Mouse (Mus musculus) megakaryocyte, embryonic 14.5 days (primary cell): ENCODE results near the gene Isyna1.

Experiments used
- FLI1 ChIP-seq: IDR thresholded peaks from 2 replicates; pipeline ENCODE4 v1.6.1; 2012; ENCODE audit warnings: low read length, inconsistent platforms, mixed read lengths
- GATA1 ChIP-seq: IDR thresholded peaks from 3 replicates; pipeline ENCODE4 v1.6.1; 2012; ENCODE audit warnings: mixed read lengths, low read length, inconsistent platforms, borderline replicate concordance

DNA sequence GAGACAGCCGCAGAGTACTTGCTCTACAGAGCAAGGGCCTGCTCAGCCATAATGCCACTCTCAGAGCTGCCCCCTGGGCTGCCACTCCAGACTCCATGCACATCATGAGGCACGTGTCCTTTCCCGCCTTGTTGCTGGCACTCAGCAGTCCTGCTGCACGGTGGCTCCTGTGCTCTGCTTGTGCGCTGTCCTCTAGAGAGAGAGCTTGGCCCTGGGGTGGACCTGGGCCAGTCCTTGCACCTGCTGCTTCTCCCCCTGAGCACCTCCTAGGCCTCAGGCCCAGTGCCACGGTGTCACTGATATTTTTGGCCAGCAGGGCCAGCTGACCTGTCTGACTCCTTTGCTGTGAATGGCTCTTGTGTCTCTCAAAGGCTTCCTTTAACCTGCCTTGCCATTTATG, 23.2 kb upstream of the Isyna1 start:
- no peak for TF ChIP-seq GATA1
- TF ChIP-seq FLI1: no peak
